Mouse (Mus musculus): Measurements from ENCODE around the gene Angpt4.

DNA sequence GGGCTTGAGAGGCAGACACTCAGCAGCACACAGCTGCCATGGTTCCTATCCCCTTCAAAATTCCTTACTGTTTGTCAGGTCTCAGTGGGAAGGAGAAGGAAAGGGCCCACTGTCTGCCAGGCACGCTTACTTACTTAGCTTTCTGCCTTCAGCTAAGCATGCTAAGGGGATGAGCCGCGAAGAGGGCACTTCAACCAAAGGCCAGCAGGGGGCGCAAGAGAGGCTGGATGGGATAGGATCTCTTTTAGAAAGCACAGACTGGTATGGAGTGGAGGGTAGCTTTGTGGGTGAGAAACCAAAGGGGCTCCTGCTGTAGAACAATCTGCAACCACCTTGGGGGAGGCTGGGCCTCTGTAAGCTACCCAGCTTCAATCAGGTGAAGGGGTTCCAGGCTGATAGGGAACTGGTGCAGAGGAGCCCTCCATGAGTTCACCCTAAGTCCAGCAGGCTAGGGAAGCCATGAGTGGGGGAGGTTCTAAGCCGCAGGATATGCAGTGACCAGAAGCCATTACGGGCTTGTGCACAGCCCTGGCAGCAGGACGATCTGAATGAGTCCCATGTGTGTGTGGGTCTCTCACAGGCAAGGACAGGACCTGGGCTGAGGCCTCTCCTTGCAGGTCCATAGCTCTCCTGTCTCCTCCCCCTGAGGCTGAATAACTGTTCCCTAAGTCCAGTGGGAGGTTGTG, 19.5 kb downstream of the Angpt4 start:
- TF ChIP-seq POLR2A (IDR thresholded peaks at IDR 0.05; ENCODE audit: extremely low read depth, insufficient read depth, low read length) (no peak), CTCF (IDR thresholded peaks at IDR 0.05; ENCODE audit: low read depth, low read length) (peak; percentile 95)

Measured in liver, adult 2 months (tissue).